Mouse (Mus musculus): ENCODE measurements around the gene Gm960. TPM values are rescaled to one million over a fixed set of nuclear protein-coding genes. Genes with fewer than 3 reads are reported as not detected.
A peak's percentile ranks its signal among the peaks of the same experiment; 100 is the strongest.

Gene Gm960
- polyA plus RNA-seq, 1 experiment from 2014 or later: 2.0 TPM

DNA sequence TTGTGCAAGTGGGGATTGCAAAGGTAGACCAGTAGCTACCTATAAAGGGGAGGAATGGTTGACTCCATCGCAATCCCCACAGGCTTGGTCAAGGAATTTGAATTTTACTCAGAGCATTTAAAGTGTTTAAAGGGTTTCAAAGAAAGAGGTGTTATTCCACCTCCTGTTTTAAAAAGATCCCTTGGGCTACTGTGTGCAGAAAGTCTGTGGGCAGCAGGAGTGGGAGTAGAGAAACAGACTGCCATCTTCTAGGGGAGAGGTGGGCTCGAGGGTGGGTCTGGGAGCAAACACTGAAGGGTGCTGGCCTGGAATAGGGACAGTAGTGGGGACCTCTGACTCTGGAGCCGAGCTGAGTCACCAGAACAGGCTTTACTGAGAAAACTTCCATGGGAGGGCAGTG lies 34.6 kb upstream of the Gm960 start:
- Histone ChIP-seq H3K4me3 (replicated peaks) (no peak overlapping the region), H3K9me3 (replicated peaks) (no peaks in the 10 kb centered on the region), H3K27me3 (no peaks in the 10 kb centered on the region), H3K4me2 (no peak overlapping the region), H3K9ac (no peak overlapping the region), H3K36me3 (peaks cover 6% of the 10 kb centered on the region), H3K4me1 (no peaks in the 10 kb centered on the region), H3K27ac (no peak overlapping the region)
- ATAC-seq (replicated peaks; ENCODE audit: low FRiP score): no peak
- 84% methylated on average over 3 of the region's 3 CpGs for WGBS

DNA sequence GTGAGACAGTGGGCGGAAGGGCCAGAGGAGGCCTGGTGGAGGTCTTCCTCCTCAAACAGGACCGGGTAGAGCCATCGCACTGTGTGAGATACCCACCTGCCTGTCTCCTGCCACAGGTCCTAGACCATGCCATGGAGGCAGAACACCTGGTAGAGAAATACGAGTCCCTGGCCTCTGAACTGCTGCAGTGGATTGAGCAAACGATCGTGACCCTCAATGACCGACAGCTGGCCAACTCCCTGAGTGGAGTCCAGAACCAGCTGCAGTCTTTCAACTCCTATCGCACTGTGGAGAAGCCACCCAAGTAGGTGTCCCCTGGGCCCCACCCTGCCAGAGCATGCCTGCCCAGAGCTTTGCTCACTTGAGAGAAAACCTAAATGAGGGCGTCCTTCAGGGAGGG lies 30.7 kb upstream of the Gm960 start:
- no peak overlapping the region for H3K9ac ChIP-seq
- H3K9me3 ChIP-seq (replicated peaks): no peaks in the 10 kb centered on the region
- no peaks in the 10 kb centered on the region for H3K27me3 ChIP-seq

DNA sequence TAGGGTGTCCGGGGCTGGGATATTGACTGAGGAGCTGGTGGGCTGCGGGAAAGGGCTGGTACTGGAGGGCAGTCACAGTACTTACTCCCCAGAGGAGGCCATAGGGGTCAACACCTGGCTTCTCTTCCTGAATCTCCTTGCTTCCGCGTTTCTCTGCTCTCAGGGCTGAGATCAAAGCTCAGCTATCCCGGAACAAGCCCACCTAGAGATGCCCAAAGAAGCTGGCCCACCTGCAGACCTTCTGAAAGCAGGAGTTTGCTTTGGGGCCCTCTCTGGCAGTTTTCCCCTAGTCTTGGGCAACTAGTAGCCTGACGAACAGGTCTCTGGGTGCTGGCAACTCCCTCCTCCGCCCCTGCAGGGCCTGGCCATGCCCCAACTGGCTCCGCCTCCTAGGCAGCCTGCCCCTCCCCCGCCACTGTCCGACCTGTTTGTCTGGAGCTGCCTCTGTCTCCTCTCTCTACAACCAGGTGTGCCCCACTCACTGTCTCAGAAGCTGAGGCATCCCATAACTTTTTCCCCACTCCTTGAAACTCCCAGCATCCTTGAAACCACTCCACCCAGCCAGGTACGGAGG lies 22.3 kb upstream of the Gm960 start:
- H3K4me2 ChIP-seq: peak overlapping the region; percentile 48
- no peaks in the 10 kb centered on the region for H3K9me3 ChIP-seq (replicated peaks)
- H3K27me3 ChIP-seq: peaks cover 3% of the 10 kb centered on the region
- 15% methylated on average over 11 of the region's 11 CpGs for WGBS
- H3K9ac ChIP-seq: peak overlapping the region; percentile 29; the same call in 1 of the 2 replicates
- H3K36me3 ChIP-seq: no peaks in the 10 kb centered on the region
- H3K4me1 ChIP-seq: peaks cover 37% of the 10 kb centered on the region
- peak; percentile 40; the same call in 1 of the 2 replicates for ATAC-seq (replicated peaks; ENCODE audit: low FRiP score)
- H3K4me3 ChIP-seq (replicated peaks): peak overlapping the region; percentile 36
- H3K27ac ChIP-seq: peak overlapping the region; percentile 50; the same call in 1 of the 2 replicates

More for the DNA sequence above, 30.7 kb upstream of the Gm960 start:
- peaks cover 3% of the 10 kb centered on the region for H3K36me3 ChIP-seq
- H3K4me2 ChIP-seq: no peak overlapping the region
- 0 out of 2 replicates have a peak, but pooled peaks cover 4% of the 10 kb centered on the region for H3K4me1 ChIP-seq
- ATAC-seq (replicated peaks; ENCODE audit: low FRiP score): no peak
- H3K27ac ChIP-seq: no peak overlapping the region
- no peak overlapping the region for H3K4me3 ChIP-seq (replicated peaks)
- WGBS: 58% methylated on average over 9 of the region's 9 CpGs

DNA sequence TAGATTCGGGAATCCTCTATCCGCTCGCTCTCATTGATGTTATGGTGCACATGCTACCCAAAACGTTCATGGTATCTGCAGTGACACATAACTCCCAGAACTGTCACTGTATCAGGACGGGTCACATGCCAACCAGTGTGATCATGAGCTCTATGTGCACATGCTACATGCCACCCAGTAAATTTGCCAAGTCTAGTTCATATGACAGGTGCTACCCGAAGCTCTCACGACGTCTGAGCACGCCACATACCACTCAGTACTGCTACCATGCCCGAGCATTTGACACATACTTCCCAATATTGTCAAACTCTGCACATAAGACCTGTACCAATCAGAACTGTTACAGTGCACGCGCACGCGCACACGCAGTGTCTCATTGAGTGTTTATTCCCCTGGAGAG lies 21.6 kb upstream of the Gm960 start:
- peak overlapping the region; percentile 48 for H3K4me2 ChIP-seq
- H3K9me3 ChIP-seq (replicated peaks): no peaks in the 10 kb centered on the region
- H3K9ac ChIP-seq: no peak overlapping the region
- 79% methylated on average over 15 of the region's 15 CpGs for WGBS
- H3K4me1 ChIP-seq: peaks cover 37% of the 10 kb centered on the region
- ATAC-seq (replicated peaks; ENCODE audit: low FRiP score): no peak
- peak overlapping the region; percentile 33; the same call in 1 of the 2 replicates for H3K27ac ChIP-seq
- no peaks in the 10 kb centered on the region for H3K36me3 ChIP-seq
- H3K4me3 ChIP-seq (replicated peaks): peak overlapping the region; percentile 36; the same call in 1 of the 2 replicates
- peaks cover 4% of the 10 kb centered on the region for H3K27me3 ChIP-seq

DNA sequence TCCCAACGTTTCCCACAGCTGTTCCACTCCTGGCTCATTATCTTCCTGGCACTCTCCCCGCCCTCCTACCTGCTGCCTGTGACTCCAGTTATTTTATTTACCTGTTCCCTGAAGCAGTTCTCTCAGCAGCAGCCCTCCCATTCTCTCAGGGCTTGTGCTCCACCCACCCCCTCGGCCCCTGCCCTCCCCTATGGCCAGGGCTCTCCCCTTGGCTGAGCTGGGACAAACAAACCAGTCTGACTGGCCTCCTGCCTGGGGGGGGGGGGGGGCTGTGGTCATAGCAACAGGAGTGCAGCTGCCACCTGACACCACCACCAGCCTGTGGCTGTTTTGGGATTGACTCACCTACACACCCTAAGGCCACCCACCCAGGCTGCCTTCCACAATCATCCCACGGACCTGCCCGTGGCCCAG lies 20.9 kb upstream of the Gm960 start:
- no peak overlapping the region for H3K4me3 ChIP-seq (replicated peaks)
- peak overlapping the region; percentile 48 for H3K4me2 ChIP-seq
- H3K9me3 ChIP-seq (replicated peaks): no peaks in the 10 kb centered on the region
- no peak overlapping the region for H3K9ac ChIP-seq
- 2% methylated on average over 5 of the region's 5 CpGs for WGBS
- ATAC-seq (replicated peaks; ENCODE audit: low FRiP score): peak; percentile 89
- no peaks in the 10 kb centered on the region for H3K36me3 ChIP-seq
- peaks cover 37% of the 10 kb centered on the region for H3K4me1 ChIP-seq
- H3K27me3 ChIP-seq: peaks cover 12% of the 10 kb centered on the region
- H3K27ac ChIP-seq: peak overlapping the region; percentile 33

DNA sequence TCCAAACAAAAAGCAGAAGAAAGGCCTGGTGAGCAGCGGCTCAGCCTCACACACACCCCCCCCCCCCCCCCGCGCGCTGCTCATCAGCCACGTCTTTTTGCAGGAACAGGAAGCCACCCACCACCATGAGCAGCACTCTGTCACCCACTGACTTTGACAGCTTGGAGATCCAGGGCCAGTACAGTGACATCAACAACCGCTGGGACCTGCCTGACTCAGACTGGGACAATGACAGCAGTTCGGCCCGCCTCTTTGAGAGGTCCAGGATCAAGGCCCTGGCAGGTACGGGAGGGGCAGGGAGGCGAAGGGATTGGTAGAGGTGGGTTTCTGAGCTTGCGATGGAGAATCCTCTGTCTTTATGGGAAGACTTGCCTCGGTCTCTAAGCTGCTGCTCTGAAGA lies 20.2 kb upstream of the Gm960 start:
- Histone ChIP-seq H3K36me3 (no peaks in the 10 kb centered on the region), H3K27ac (peak overlapping the region; percentile 18), H3K9me3 (replicated peaks) (no peaks in the 10 kb centered on the region), H3K4me3 (replicated peaks) (0 out of 2 replicates have a peak overlapping the region, but pooled peaks have one; percentile 5), H3K27me3 (peaks cover 18% of the 10 kb centered on the region), H3K9ac (no peak overlapping the region), H3K4me1 (peaks cover 37% of the 10 kb centered on the region), H3K4me2 (peak overlapping the region; percentile 48)
- ATAC-seq (replicated peaks; ENCODE audit: low FRiP score): no peak; the same call in 1 of the 2 replicates
- WGBS: 28% methylated on average over 10 of the region's 12 CpGs

DNA sequence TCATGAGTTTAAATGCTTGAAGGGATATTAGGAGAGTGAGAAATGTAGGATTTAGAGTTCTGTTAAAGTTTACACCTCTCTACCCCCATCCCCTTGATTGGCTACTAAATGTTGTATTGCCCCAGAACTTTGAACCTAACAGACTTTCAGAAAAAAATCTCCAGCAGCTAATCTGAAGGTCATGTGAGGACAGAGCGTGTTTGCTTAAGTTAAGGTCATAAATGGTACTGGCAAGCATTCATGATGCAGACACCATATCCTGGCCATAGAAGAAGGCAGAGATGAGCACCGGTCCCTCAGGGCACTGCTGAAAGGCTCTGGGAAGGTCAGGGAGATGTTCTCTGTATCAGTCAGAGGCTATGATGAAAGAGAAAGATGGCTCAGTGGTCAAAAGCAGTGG lies 18.8 kb upstream of the Gm960 start:
- H3K36me3 ChIP-seq: no peaks in the 10 kb centered on the region
- WGBS: 97% methylated on average over 2 of the region's 2 CpGs
- no peak overlapping the region for H3K9ac ChIP-seq
- no peak overlapping the region for H3K4me2 ChIP-seq
- ATAC-seq (replicated peaks; ENCODE audit: low FRiP score): no peak
- H3K27me3 ChIP-seq: peaks cover 32% of the 10 kb centered on the region
- no peak overlapping the region for H3K27ac ChIP-seq
- no peak overlapping the region for H3K4me3 ChIP-seq (replicated peaks)
- no peaks in the 10 kb centered on the region for H3K9me3 ChIP-seq (replicated peaks)
- H3K4me1 ChIP-seq: peaks cover 41% of the 10 kb centered on the region

DNA sequence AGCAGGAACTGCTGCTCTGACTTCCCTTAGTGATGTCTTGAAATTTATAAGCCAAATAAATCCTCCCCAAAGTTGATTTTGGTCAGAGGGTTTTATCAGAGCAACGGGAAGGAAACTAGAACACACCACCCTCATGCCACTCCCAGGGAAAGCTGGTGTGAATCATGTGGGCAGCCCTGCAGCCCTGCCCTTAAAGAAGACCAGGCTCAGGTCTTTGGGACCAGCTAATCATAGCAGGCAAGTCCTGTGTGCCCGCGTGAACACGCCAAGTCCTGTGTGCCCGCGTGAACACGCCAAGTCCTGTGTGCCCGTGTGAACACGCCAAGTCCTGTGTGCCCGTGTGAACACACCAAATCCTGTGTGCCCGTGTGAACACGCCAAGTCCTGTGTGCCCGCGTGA lies 18.3 kb upstream of the Gm960 start:
- Histone ChIP-seq H3K4me1 (peaks cover 43% of the 10 kb centered on the region), H3K27ac (no peak overlapping the region), H3K27me3 (peaks cover 38% of the 10 kb centered on the region), H3K36me3 (no peaks in the 10 kb centered on the region), H3K9me3 (replicated peaks) (no peaks in the 10 kb centered on the region), H3K9ac (no peak overlapping the region), H3K4me2 (no peak overlapping the region), H3K4me3 (replicated peaks) (no peak overlapping the region)
- ATAC-seq (replicated peaks; ENCODE audit: low FRiP score): no peak
- 95% methylated on average over 14 of the region's 14 CpGs for WGBS

DNA sequence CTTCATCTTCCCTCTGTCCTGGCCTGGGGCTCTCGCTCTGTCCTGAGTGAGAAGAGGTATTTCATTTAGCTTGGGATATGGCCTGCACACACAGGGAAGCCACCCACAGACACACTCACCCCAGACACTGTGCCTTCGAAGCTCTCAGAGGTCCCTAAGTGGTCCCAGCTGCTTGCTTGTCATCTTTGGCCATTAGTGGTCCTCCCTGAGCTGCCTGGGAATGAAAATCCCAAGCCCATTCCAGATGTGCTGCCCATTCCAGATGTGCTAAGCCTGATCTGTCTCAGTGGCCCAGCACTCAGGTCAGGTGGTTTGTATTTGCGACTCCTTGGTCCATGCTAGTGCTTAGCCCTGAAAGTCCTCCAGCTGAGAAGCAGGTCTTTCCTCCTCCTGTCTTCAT lies 15.4 kb upstream of the Gm960 start:
- WGBS: 73% methylated on average over 3 of the region's 3 CpGs
- no peaks in the 10 kb centered on the region for H3K9me3 ChIP-seq (replicated peaks)

DNA sequence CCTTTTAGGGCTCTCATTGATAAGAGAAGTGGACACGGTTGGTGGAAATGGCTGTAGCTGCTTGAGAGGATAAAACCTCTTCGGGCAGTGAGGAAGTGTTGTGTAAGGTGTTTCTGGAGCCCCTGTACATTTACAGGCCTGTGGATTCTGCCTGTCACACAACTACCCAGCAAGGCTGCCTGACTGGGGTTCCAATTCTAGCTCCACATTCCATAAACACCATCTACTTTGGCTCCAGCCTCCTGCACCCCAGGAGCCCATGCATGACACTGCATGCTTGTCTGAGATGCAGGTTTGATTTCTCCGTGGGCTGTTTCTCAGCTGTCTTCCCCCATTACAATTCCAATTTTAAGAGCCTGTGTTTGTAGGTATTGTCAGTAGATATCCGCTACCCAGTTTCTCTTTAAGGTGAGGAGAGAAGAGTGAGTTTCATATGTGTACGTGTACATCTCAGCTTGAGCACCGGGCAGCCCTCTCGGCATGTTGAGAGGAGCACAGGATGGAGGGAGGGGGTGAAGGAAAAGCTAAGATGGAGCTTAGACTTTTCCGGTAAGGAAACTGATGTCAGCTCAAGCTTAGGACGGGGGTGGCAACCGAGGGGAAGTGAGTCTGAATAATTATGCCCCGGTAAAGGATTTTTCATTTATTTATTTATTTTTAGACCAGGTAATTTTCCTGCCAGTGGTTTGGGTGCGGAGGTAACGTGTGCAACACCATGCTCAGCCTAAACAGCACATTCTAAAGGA lies 14.5 kb upstream of the Gm960 start:
- H3K27me3 ChIP-seq: peaks cover 62% of the 10 kb centered on the region
- 41% methylated on average over 13 of the region's 13 CpGs for WGBS

More for the DNA sequence above, 15.4 kb upstream of the Gm960 start:
- no peak for ATAC-seq (replicated peaks; ENCODE audit: low FRiP score)
- peaks cover 63% of the 10 kb centered on the region for H3K27me3 ChIP-seq
- no peak overlapping the region for H3K27ac ChIP-seq
- peaks cover 25% of the 10 kb centered on the region for H3K4me1 ChIP-seq
- H3K9ac ChIP-seq: no peak overlapping the region
- no peak overlapping the region for H3K4me2 ChIP-seq
- H3K4me3 ChIP-seq (replicated peaks): no peak overlapping the region
- H3K36me3 ChIP-seq: no peaks in the 10 kb centered on the region

DNA sequence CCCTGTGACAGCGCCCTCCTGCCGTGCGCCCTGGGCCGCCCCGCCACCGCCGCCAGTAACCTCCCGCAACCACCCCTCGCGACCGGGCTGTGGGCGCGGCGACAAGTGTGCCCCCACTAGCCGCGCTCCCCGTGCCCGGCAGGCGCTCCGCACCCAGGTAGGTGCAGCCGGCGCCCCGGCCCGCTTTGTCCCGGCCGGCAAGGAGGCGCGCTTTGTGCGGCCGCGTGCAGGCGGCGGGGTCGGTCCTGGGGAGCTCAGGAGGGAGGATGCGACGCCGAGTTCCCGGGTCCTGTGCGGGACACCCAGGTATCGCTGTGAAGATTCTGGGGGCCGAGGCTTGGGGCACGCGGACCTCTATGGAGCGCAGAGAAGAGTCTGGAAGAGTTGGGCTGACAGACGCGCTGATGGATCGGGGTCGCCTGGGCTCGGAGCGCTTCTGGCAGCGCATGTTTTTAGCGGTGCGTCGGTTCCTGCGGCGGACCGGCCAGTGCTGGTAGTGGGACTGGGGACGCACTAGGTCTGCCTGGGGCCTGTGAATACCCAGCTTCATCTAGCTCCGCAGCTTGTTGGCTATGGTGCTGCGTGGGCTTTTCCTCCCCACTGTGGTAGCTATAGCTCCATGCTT lies 13.8 kb upstream of the Gm960 start:
- Histone ChIP-seq H3K4me2 (peak overlapping the region; percentile 89), H3K9ac (peak overlapping the region; percentile 35), H3K27ac (no peak overlapping the region), H3K27me3 (peaks cover 62% of the 10 kb centered on the region), H3K36me3 (no peaks in the 10 kb centered on the region), H3K9me3 (replicated peaks) (no peaks in the 10 kb centered on the region), H3K4me3 (replicated peaks) (peak overlapping the region; percentile 52), H3K4me1 (peaks cover 14% of the 10 kb centered on the region)
- WGBS: under 1% methylated on average over 60 of the region's 60 CpGs
- peak; percentile 33; the same call in 1 of the 2 replicates for ATAC-seq (replicated peaks; ENCODE audit: low FRiP score)

More for the DNA sequence above, 14.5 kb upstream of the Gm960 start:
- no peak for ATAC-seq (replicated peaks; ENCODE audit: low FRiP score)
- Histone ChIP-seq H3K4me2 (peak overlapping the region; percentile 89), H3K4me3 (replicated peaks) (peak overlapping the region; percentile 52), H3K9ac (no peak overlapping the region), H3K9me3 (replicated peaks) (no peaks in the 10 kb centered on the region), H3K4me1 (peaks cover 16% of the 10 kb centered on the region), H3K27ac (no peak overlapping the region), H3K36me3 (no peaks in the 10 kb centered on the region)

DNA sequence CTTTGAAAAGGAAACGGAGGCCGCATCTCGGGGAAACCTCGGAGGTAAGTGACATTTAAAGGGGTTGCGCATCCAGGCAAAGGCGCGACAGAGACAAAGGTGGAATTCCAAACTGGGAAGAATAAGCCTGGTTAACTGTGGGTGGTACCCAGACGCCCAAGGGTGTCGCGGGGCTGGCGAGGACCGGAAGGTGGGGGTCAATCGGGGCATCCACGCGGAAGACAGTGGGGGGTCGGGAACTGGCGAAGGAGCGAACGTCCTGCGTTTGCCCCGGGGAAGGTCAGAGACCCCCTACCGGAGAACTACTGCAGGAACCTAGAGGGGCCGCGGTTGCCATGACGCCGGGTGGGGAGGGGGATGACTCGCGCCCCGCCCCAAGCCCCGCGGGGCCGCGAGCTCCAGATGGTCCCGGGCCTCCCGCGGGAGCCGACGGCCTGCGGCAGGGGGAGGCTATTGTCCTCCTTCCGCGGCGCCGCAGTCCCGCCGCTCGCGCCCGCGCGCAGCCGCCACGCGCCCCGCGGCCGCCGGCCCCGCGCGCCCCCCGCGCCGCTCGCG lies 13.2 kb upstream of the Gm960 start:
- H3K36me3 ChIP-seq: no peaks in the 10 kb centered on the region

More for the DNA sequence above, 13.2 kb upstream of the Gm960 start:
- WGBS: 1% methylated on average over 58 of the region's 65 CpGs
- Histone ChIP-seq H3K4me1 (peaks cover 14% of the 10 kb centered on the region), H3K9ac (peak overlapping the region; percentile 35), H3K27me3 (peaks cover 62% of the 10 kb centered on the region), H3K9me3 (replicated peaks) (no peaks in the 10 kb centered on the region), H3K4me3 (replicated peaks) (peak overlapping the region; percentile 52), H3K27ac (no peak overlapping the region), H3K4me2 (peak overlapping the region; percentile 89)
- peak; percentile 49 for ATAC-seq (replicated peaks; ENCODE audit: low FRiP score)
